Mouse (Mus musculus) stomach, embryonic 15.5 days (tissue): ENCODE results near the gene Dact2. TPM values are rescaled to one million over a fixed set of nuclear protein-coding genes. Genes with fewer than 3 reads are reported as not detected.
A peak's percentile ranks its signal among the peaks of the same experiment; 100 is the strongest.

Experiments
- ATAC-seq: fragments of 200-750 bp; cut with Nextera tagmentation; 2 replicates; pipeline ENCODE4 v1.8.0; 2017; ENCODE audit warnings: low read depth, moderate number of reproducible peaks, moderate TSS enrichment; ENCODE audit not compliant: insufficient read depth, low FRiP score
- H3K27ac ChIP-seq: fragments of 300-500 bp; sonication (generic); 2 replicates; pipeline ENCODE4 v1.5.1; 2015; ENCODE audit warnings: mild to moderate bottlenecking, inconsistent platforms
- H3K27me3 ChIP-seq: fragments of 300-500 bp; sonication (generic); replicated peaks from 2 replicates; pipeline ENCODE4 v1.6.1; 2015; ENCODE audit warnings: inconsistent platforms
- H3K36me3 ChIP-seq: fragments of 300-500 bp; sonication (generic); 2 replicates; pipeline ENCODE4 v1.6.1; 2015; ENCODE audit warnings: inconsistent platforms
- H3K4me1 ChIP-seq: fragments of 300-500 bp; sonication (generic); 2 replicates; pipeline ENCODE4 v1.6.1; 2015; ENCODE audit warnings: inconsistent platforms
- H3K4me2 ChIP-seq: fragments of 300-500 bp; sonication (generic); 2 replicates; pipeline ENCODE4 v1.6.1; 2015; ENCODE audit warnings: mild to moderate bottlenecking, inconsistent platforms
- H3K4me3 ChIP-seq: fragments of 300-500 bp; sonication (generic); replicated peaks from 2 replicates; pipeline ENCODE4 v1.5.1; 2015; ENCODE audit warnings: inconsistent platforms
- H3K9ac ChIP-seq: fragments of 300-500 bp; sonication (generic); 2 replicates; pipeline ENCODE4 v1.6.1; 2015; ENCODE audit warnings: inconsistent platforms
- H3K9me3 ChIP-seq: fragments of 300-500 bp; sonication (generic); 2 replicates; pipeline ENCODE4 v1.6.1; 2016; ENCODE audit warnings: inconsistent platforms
- WGBS: fragments of 180-500 bp; shearing (Covaris S2); methylation state at CpG from one replicate; pipeline ENCODE4 v1.1.7; 2015; 5-methylcytosine and 5-hydroxymethylcytosine counted together
- polyA plus RNA-seq: library from polyadenylated mRNA; unstranded; fragments of >200 nt; fragmentation: Nextera tagmentation; extraction: Ambion mirVana; gene quantifications from 2 replicates; pipeline ENCODE4 v1.2.1, GENCODE M21; 2015

The Dact2 gene
- polyA plus RNA-seq, 1 experiment from 2014 or later, result 5.2 TPM

- peaks cover 23% of the 10 kb centered on the region for H3K27me3 ChIP-seq
- H3K27ac ChIP-seq, result no peak overlapping the region
- no peak for ATAC-seq
- no peak overlapping the region for H3K9ac ChIP-seq
- no peak overlapping the region for H3K4me3 ChIP-seq
- no peak overlapping the region for H3K4me2 ChIP-seq
- H3K9me3 ChIP-seq, result no peaks in the 10 kb centered on the region
- 33% methylated on average over 3 of the region's 3 CpGs for WGBS
- no peaks in the 10 kb centered on the region for H3K36me3 ChIP-seq
- peaks cover 14% of the 10 kb centered on the region; the same call in 1 of the 2 replicates for H3K4me1 ChIP-seq
These were observed 2.0 kb upstream of the Dact2 start for GRCm38 (mm10) chr17:14206062-14206461.

- ATAC-seq, result no peak
- H3K9me3 ChIP-seq, result no peaks in the 10 kb centered on the region
- peaks cover 23% of the 10 kb centered on the region for H3K27me3 ChIP-seq
- H3K4me1 ChIP-seq, result peaks cover 21% of the 10 kb centered on the region; the same call in 1 of the 2 replicates
- H3K9ac ChIP-seq, result no peak overlapping the region
- H3K36me3 ChIP-seq, result no peaks in the 10 kb centered on the region
- 77% methylated on average over 3 of the region's 3 CpGs for WGBS
- no peak overlapping the region for H3K4me3 ChIP-seq
- no peak overlapping the region for H3K4me2 ChIP-seq
- no peak overlapping the region for H3K27ac ChIP-seq
These were observed 1.1 kb upstream of the Dact2 start for GRCm38 (mm10) chr17:14205236-14205635.

GRCm38 (mm10) chr17:14203121-14203941 is 773 bp downstream of the Dact2 start:
- Histone ChIP-seq H3K27ac (peak overlapping the region; percentile 85), H3K36me3 (no peaks in the 10 kb centered on the region), H3K9me3 (no peaks in the 10 kb centered on the region), H3K27me3 (peaks cover 23% of the 10 kb centered on the region), H3K4me3 (peak overlapping the region; percentile 69), H3K9ac (peak overlapping the region; percentile 57), H3K4me2 (peak overlapping the region; percentile 88), H3K4me1 (peaks cover 28% of the 10 kb centered on the region; the same call in 1 of the 2 replicates)
- ATAC-seq, result peak; percentile 71
- WGBS, result under 1% methylated on average over 97 of the region's 97 CpGs

GRCm38 (mm10) chr17:14202291-14203030 is 1.6 kb downstream of the Dact2 start:
- 4% methylated on average over 18 of the region's 18 CpGs for WGBS

GRCm38 (mm10) chr17:14201281-14201787 is 2.8 kb downstream of the Dact2 start:
- ATAC-seq, result no peak
- no peaks in the 10 kb centered on the region for H3K9me3 ChIP-seq
- peaks cover 23% of the 10 kb centered on the region for H3K27me3 ChIP-seq
- peak overlapping the region; percentile 88 for H3K4me2 ChIP-seq
- WGBS, result 16% methylated on average over 12 of the region's 12 CpGs
- H3K36me3 ChIP-seq, result no peaks in the 10 kb centered on the region
- H3K9ac ChIP-seq, result no peak overlapping the region
- H3K4me3 ChIP-seq, result peak overlapping the region; percentile 69
- H3K4me1 ChIP-seq, result peaks cover 28% of the 10 kb centered on the region; the same call in 1 of the 2 replicates
- no peak overlapping the region for H3K27ac ChIP-seq

More at GRCm38 (mm10) chr17:14202291-14203030, 1.6 kb downstream of the Dact2 start:
- no peaks in the 10 kb centered on the region for H3K36me3 ChIP-seq
- H3K9me3 ChIP-seq, result no peaks in the 10 kb centered on the region
- ATAC-seq, result peak; percentile 72
- peak overlapping the region; percentile 88 for H3K4me2 ChIP-seq
- peak overlapping the region; percentile 69 for H3K4me3 ChIP-seq
- peaks cover 23% of the 10 kb centered on the region for H3K27me3 ChIP-seq
- peaks cover 28% of the 10 kb centered on the region; the same call in 1 of the 2 replicates for H3K4me1 ChIP-seq
- H3K9ac ChIP-seq, result 0 out of 2 replicates have a peak overlapping the region, but pooled peaks have one; percentile 57
- peak overlapping the region; percentile 85; the same call in 1 of the 2 replicates for H3K27ac ChIP-seq

GRCm38 (mm10) chr17:14200206-14200605 is 3.9 kb downstream of the Dact2 start:
- H3K27ac ChIP-seq, result no peak overlapping the region
- H3K36me3 ChIP-seq, result no peaks in the 10 kb centered on the region
- H3K9me3 ChIP-seq, result no peaks in the 10 kb centered on the region
- no peak overlapping the region for H3K9ac ChIP-seq
- no peak for ATAC-seq
- 64% methylated on average over 7 of the region's 7 CpGs for WGBS
- H3K4me3 ChIP-seq, result no peak overlapping the region
- H3K4me1 ChIP-seq, result peaks cover 28% of the 10 kb centered on the region; the same call in 1 of the 2 replicates
- H3K4me2 ChIP-seq, result 0 out of 2 replicates have a peak overlapping the region, but pooled peaks have one; percentile 8
- peaks cover 21% of the 10 kb centered on the region for H3K27me3 ChIP-seq

GRCm38 (mm10) chr17:14199621-14200020 is 4.5 kb downstream of the Dact2 start:
- Histone ChIP-seq H3K27ac (no peak overlapping the region), H3K4me1 (peaks cover 28% of the 10 kb centered on the region; the same call in 1 of the 2 replicates), H3K36me3 (no peaks in the 10 kb centered on the region), H3K9ac (no peak overlapping the region), H3K9me3 (no peaks in the 10 kb centered on the region), H3K4me3 (no peak overlapping the region), H3K4me2 (no peak overlapping the region), H3K27me3 (peaks cover 18% of the 10 kb centered on the region)
- 38% methylated on average over 4 of the region's 4 CpGs for WGBS
- ATAC-seq, result no peak

- Histone ChIP-seq H3K4me2 (no peak overlapping the region), H3K9ac (no peak overlapping the region), H3K4me3 (no peak overlapping the region), H3K4me1 (peaks cover 5% of the 10 kb centered on the region; the same call in 1 of the 2 replicates), H3K36me3 (no peaks in the 10 kb centered on the region), H3K9me3 (no peaks in the 10 kb centered on the region), H3K27me3 (no peaks in the 10 kb centered on the region), H3K27ac (no peak overlapping the region)
- WGBS, result 38% methylated on average over 9 of the region's 9 CpGs
- ATAC-seq, result no peak
These were observed 11.2 kb downstream of the Dact2 start for GRCm38 (mm10) chr17:14192924-14193323.

GRCm38 (mm10) chr17:14192432-14192831 is 11.7 kb downstream of the Dact2 start:
- no peaks in the 10 kb centered on the region for H3K9me3 ChIP-seq
- H3K4me1 ChIP-seq, result peaks cover 5% of the 10 kb centered on the region; the same call in 1 of the 2 replicates
- H3K9ac ChIP-seq, result no peak overlapping the region
- no peaks in the 10 kb centered on the region for H3K36me3 ChIP-seq
- H3K27ac ChIP-seq, result no peak overlapping the region
- H3K4me3 ChIP-seq, result no peak overlapping the region
- no peaks in the 10 kb centered on the region for H3K27me3 ChIP-seq
- 24% methylated on average over 4 of the region's 4 CpGs for WGBS
- ATAC-seq, result no peak
- H3K4me2 ChIP-seq, result no peak overlapping the region

GRCm38 (mm10) chr17:14188455-14188854 is 15.6 kb downstream of the Dact2 start:
- Histone ChIP-seq H3K4me3 (no peak overlapping the region), H3K9me3 (no peaks in the 10 kb centered on the region), H3K27me3 (no peaks in the 10 kb centered on the region), H3K4me2 (no peak overlapping the region), H3K4me1 (peaks cover 5% of the 10 kb centered on the region; the same call in 1 of the 2 replicates), H3K36me3 (no peaks in the 10 kb centered on the region), H3K27ac (no peak overlapping the region), H3K9ac (no peak overlapping the region)
- ATAC-seq, result no peak

- no peak for ATAC-seq
- Histone ChIP-seq H3K27ac (no peak overlapping the region), H3K27me3 (no peaks in the 10 kb centered on the region), H3K36me3 (no peaks in the 10 kb centered on the region), H3K4me2 (no peak overlapping the region), H3K4me1 (no peaks in the 10 kb centered on the region), H3K9me3 (no peaks in the 10 kb centered on the region), H3K4me3 (no peak overlapping the region), H3K9ac (no peak overlapping the region)
These were observed 17.0 kb downstream of the Dact2 start for GRCm38 (mm10) chr17:14187096-14187495.
